9 mouse cellular contexts compared by ENCODE assay signal in the genomic region with DNA sequence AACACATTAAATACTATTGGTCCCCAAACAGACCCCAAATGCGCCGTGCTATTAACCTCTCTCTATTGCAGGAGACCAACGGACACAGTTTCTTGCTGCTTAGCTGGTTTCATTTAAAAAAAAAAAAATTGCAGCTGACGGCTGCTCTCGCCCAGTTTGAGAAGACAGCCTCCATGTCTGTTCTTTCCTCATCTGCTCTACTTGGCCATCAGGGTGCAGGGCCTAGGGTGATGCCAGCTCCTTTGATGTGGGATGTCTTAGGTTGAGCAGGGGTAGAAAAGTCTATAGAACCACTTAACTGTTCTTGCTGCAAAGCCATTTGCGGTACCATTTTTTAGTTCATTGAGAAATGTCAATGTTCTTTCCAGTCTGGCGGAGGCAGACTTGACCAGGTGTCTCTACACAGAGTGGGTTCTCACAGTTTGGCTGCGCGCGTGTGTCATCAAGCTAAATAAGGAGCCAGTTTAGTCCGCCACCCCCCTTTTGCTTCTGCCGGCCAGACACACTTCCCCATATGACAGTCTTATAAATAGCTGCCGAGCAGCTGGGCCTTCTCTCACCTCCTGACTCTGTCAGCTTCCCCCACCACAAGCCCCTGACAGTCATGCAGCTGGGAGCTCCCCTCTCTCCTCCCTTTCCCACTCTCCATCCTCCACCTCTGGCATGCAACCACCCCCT.
A peak's percentile ranks its signal among the peaks of the same experiment; 100 is the strongest.
DNase-seq lines count a peak whose midpoint lies in the region; ATAC-seq lines count a peak whose summit lies in the region.
"Had no signal": no experiment of that assay in that cellular context is flagged by ENCODE, and none has a peak within 500 bp of the region (broad histone marks: within the 10 kb centered on the region; RNA-seq: fewer than 3 reads in every experiment).

No protein-coding gene starts in this region.

- no peak overlapping the region for H3K4me3 ChIP-seq in forebrain, embryonic 16.5 days (replicated peaks; ENCODE audit: low read length)
- no peak overlapping the region for H3K4me3 ChIP-seq in forebrain, embryonic 13.5 days
- H3K4me3 ChIP-seq: neural tube, embryonic 13.5 days had no signal

- WGBS in forebrain, embryonic 16.5 days = 74% methylated on average over 13 of the region's 13 CpGs
- 86% methylated on average over 13 of the region's 13 CpGs for WGBS in forebrain, embryonic 13.5 days

- no peak overlapping the region for H3K27ac ChIP-seq in forebrain, embryonic 16.5 days (ENCODE audit: low read length)
- no peak overlapping the region for H3K27ac ChIP-seq in forebrain, embryonic 13.5 days
- H3K27ac ChIP-seq: neural tube, embryonic 13.5 days had no signal

- peak; percentile 5 for DNase-seq in heart, postnatal 25 days (ENCODE audit: low spot score)
- DNase-seq in layer of hippocampus, adult 9-11 months = peak; percentile 95
- DNase-seq in thymus, postnatal 0 days (ENCODE audit: low spot score) = peak; percentile 13
- DNase-seq in adrenal gland, adult 18-20 months (ENCODE audit: low spot score in 2 of 2) = no peak

- no peak overlapping the region for H3K4me2 ChIP-seq in forebrain, embryonic 16.5 days (ENCODE audit: low read length)
- no peak overlapping the region for H3K4me2 ChIP-seq in forebrain, embryonic 13.5 days
- H3K4me2 ChIP-seq: neural tube, embryonic 13.5 days had no signal

- H3K9ac ChIP-seq in forebrain, embryonic 16.5 days (replicated peaks; ENCODE audit: low read depth, low read length) = no peak overlapping the region
- H3K9ac ChIP-seq in forebrain, embryonic 13.5 days = no peak overlapping the region
- H3K9ac ChIP-seq: neural tube, embryonic 13.5 days had no signal

- 0 out of 2 replicates have a peak, but pooled peaks cover 2% of the 10 kb centered on the region for H3K4me1 ChIP-seq in forebrain, embryonic 16.5 days (replicated peaks; ENCODE audit: control insufficient read depth, insufficient read depth, low read length)
- peaks cover 12% of the 10 kb centered on the region for H3K4me1 ChIP-seq in forebrain, embryonic 13.5 days

- intact Hi-C loops in heart, postnatal 25 days (cut with DNase I) = no loop called here

- H3K36me3 ChIP-seq in forebrain, embryonic 16.5 days (ENCODE audit: control insufficient read depth, insufficient read depth) = no peaks in the 10 kb centered on the region
- H3K36me3 ChIP-seq in forebrain, embryonic 13.5 days (ENCODE audit: poor library complexity, severe bottlenecking) = no peaks in the 10 kb centered on the region
- H3K36me3 ChIP-seq: neural tube, embryonic 13.5 days had no signal

- H3K9me3 ChIP-seq in forebrain, embryonic 16.5 days (ENCODE audit: control insufficient read depth, low read length) = no peaks in the 10 kb centered on the region
- H3K9me3 ChIP-seq in forebrain, embryonic 13.5 days (replicated peaks) = no peaks in the 10 kb centered on the region
- H3K9me3 ChIP-seq: neural tube, embryonic 13.5 days had no signal

- peak; percentile 55 for ATAC-seq in forebrain, embryonic 16.5 days
- ATAC-seq in forebrain, embryonic 13.5 days = no peak
- ATAC-seq in frontal cortex, adult (ENCODE audit: low TSS enrichment) = peak; percentile 94
- ATAC-seq in megakaryocyte, adult 5-6 weeks (ENCODE audit: poor library complexity, severe bottlenecking) = peak; percentile 87

- H3K27me3 ChIP-seq in forebrain, embryonic 16.5 days (replicated peaks; ENCODE audit: control insufficient read depth, insufficient read depth, low read length) = no peaks in the 10 kb centered on the region
- H3K27me3 ChIP-seq in forebrain, embryonic 13.5 days = no peaks in the 10 kb centered on the region
- H3K27me3 ChIP-seq: neural tube, embryonic 13.5 days had no signal

Comparison
In these comparisons a context has a peak if more than half of its experiments do, and no peak if none do; other contexts are left out.
1. DNase-seq: peak in heart, postnatal 25 days (single experiment), layer of hippocampus, adult 9-11 months (single experiment) and thymus, postnatal 0 days (single experiment); none in adrenal gland, adult 18-20 months (0 of 2).